Mouse (Mus musculus) stomach, embryonic 15.5 days (tissue): ENCODE measurements at regions not wholly inside any gene's neighbourhood (a gene's known extent, or its start where the extent isn't known, plus 50 kb on each side); places are given as distances from the start of the nearest gene placed in this dataset. TPM values are rescaled to one million over a fixed set of nuclear protein-coding genes. Genes with fewer than 3 reads are reported as not detected.

ENCODE experiments used
- ATAC-seq: fragments of 200-750 bp; cut with Nextera tagmentation; 2 replicates; pipeline ENCODE4 v1.8.0; 2017; ENCODE audit warnings: low read depth, moderate number of reproducible peaks, moderate TSS enrichment; ENCODE audit not compliant: insufficient read depth, low FRiP score
- H3K27ac ChIP-seq: fragments of 300-500 bp; sonication (generic); 2 replicates; pipeline ENCODE4 v1.5.1; 2015; ENCODE audit warnings: mild to moderate bottlenecking, inconsistent platforms
- H3K27me3 ChIP-seq: fragments of 300-500 bp; sonication (generic); replicated peaks from 2 replicates; pipeline ENCODE4 v1.6.1; 2015; ENCODE audit warnings: inconsistent platforms
- H3K36me3 ChIP-seq: fragments of 300-500 bp; sonication (generic); 2 replicates; pipeline ENCODE4 v1.6.1; 2015; ENCODE audit warnings: inconsistent platforms
- H3K4me1 ChIP-seq: fragments of 300-500 bp; sonication (generic); 2 replicates; pipeline ENCODE4 v1.6.1; 2015; ENCODE audit warnings: inconsistent platforms
- H3K4me2 ChIP-seq: fragments of 300-500 bp; sonication (generic); 2 replicates; pipeline ENCODE4 v1.6.1; 2015; ENCODE audit warnings: mild to moderate bottlenecking, inconsistent platforms
- H3K4me3 ChIP-seq: fragments of 300-500 bp; sonication (generic); replicated peaks from 2 replicates; pipeline ENCODE4 v1.5.1; 2015; ENCODE audit warnings: inconsistent platforms
- H3K9ac ChIP-seq: fragments of 300-500 bp; sonication (generic); 2 replicates; pipeline ENCODE4 v1.6.1; 2015; ENCODE audit warnings: inconsistent platforms
- H3K9me3 ChIP-seq: fragments of 300-500 bp; sonication (generic); 2 replicates; pipeline ENCODE4 v1.6.1; 2016; ENCODE audit warnings: inconsistent platforms
- WGBS: fragments of 180-500 bp; shearing (Covaris S2); methylation state at CpG from one replicate; pipeline ENCODE4 v1.1.7; 2015; 5-methylcytosine and 5-hydroxymethylcytosine counted together
- microRNA-seq: library from miRNA; unstranded; fragments of <30 nt; microRNA quantifications from one replicate; pipeline ENCODE4, GENCODE M21; 2016

DNA sequence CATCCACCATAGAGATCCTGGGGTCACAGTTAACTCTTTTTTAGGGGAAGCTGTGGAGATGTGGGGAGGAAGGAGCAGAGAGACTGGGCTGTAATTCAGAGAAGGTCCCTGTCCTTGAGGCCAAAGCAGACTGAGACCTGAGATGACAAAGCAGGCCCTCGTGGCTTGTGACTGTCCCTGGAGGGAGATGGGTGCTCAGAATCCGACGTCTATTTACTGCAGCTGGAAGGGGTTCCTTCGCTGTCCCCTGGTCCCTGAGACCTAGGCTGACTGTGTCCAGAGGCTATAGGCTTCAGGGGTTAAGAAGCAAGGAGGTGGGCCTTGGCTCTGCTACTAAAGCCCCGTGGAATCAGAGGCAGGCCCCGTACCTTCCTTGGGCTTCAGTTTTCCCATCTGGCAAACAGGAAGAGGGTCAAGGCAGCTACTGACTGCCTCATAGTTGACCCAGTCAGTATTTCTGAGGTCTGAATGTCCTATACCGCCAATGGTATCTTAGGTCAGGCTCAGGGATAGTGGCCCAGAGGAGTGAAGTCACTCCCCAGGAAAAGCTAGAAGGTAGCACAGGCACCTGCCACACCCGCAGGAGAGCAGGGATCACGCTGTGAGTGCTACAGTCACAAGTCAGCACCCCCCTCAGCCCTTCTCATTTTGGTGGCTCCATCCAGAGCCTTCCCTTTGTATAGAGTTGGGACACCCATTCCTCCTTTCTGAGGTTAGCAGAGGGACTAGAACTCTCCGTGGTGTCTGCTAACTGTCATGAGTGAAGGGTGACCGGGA is 65.2 kb downstream of the Cstad start:
- 33% methylated on average over 11 of the region's 11 CpGs for WGBS
- no peak overlapping the region for H3K4me3 ChIP-seq
- no peak overlapping the region for H3K9ac ChIP-seq
- peaks cover 45% of the 10 kb centered on the region for H3K4me1 ChIP-seq
- H3K27ac ChIP-seq, result peak overlapping the region; percentile 100
- no peaks in the 10 kb centered on the region for H3K9me3 ChIP-seq
- no peaks in the 10 kb centered on the region for H3K27me3 ChIP-seq
- ATAC-seq, result no peak
- H3K36me3 ChIP-seq, result no peaks in the 10 kb centered on the region
- no peak overlapping the region; the same call in 1 of the 2 replicates for H3K4me2 ChIP-seq

DNA sequence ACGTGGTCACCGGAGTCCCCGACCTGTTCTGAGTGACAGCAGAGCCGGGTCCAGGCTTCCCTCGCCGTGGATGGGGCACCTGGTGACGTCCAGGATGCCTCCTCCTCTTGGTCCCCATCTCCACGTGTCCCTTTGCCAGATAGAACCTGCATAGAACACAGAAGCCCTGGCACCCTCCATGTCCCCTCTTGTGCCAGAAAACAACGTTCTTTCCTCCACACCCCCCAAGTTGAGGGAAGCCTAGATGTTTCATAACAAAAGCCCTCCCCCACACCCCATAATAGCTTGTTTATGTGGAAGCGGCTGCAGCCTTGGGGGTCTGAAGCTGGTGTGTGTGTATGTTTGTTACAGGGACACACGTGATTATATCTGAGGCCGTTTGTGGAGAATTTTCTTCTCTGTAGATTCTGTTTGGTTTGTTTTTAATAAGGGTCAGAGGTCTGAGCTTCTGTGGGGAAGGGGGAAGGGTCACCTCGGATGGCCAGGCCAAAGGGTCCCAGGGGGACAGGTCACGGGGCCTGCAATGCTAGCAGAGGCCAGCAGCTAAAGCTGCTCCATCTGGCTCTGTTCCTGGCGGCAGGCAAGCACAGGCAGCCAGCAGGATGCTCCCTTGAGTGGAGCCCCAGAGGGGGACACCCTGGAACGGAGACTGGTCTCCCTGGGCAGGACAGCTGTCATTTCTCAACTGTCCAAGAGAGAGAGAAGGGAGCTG is 64.2 kb downstream of the Cstad start:
- Histone ChIP-seq H3K4me3 (peak overlapping the region; percentile 47), H3K36me3 (no peaks in the 10 kb centered on the region), H3K9ac (peak overlapping the region; percentile 44; the same call in 1 of the 2 replicates), H3K27ac (peak overlapping the region; percentile 100), H3K27me3 (no peaks in the 10 kb centered on the region), H3K4me2 (peak overlapping the region; percentile 85), H3K9me3 (no peaks in the 10 kb centered on the region), H3K4me1 (peaks cover 42% of the 10 kb centered on the region)
- WGBS, result 2% methylated on average over 16 of the region's 16 CpGs
- ATAC-seq, result peak; percentile 62

Small RNA genes in the stretch of these regions (microRNA-seq; reads per million reads assigned to microRNA genes)
- gene Mir3089, result not detected
